Mouse (Mus musculus): ENCODE data around the gene Slc6a6.

Gene Slc6a6

GRCm38 (mm10) chr6:91703459-91703858 lies 19.6 kb downstream of the Slc6a6 start:
- DNase-seq (ENCODE audit: low spot score), result no peak

DNA sequence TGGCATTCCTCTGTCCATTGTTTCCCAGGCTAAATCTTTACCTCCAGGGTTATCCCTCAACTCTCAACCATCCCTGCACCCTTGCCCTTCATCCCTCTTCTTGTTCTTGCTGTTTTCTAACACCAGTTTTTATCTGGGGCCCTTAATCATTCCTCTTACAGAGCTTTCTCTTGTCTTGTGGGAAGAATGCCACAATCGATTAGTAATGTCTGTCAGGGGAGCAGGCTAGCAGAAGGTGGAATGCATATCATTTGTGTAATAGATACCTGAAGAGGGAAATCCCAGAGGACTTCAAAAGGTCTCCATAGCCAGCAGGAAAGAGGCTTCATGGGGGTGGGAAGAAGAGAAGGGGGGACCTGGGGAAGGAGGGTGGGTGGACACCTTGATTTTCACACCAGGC lies 20.6 kb downstream of the Slc6a6 start:
- DNase-seq (ENCODE audit: low spot score), result no peak

- DNase-seq (ENCODE audit: low spot score), result no peak
Measured at GRCm38 (mm10) chr6:91705651-91706050, 21.8 kb downstream of the Slc6a6 start.

GRCm38 (mm10) chr6:91706072-91706776 lies 22.4 kb downstream of the Slc6a6 start:
- peak; percentile 46 for DNase-seq (ENCODE audit: low spot score)

DNA sequence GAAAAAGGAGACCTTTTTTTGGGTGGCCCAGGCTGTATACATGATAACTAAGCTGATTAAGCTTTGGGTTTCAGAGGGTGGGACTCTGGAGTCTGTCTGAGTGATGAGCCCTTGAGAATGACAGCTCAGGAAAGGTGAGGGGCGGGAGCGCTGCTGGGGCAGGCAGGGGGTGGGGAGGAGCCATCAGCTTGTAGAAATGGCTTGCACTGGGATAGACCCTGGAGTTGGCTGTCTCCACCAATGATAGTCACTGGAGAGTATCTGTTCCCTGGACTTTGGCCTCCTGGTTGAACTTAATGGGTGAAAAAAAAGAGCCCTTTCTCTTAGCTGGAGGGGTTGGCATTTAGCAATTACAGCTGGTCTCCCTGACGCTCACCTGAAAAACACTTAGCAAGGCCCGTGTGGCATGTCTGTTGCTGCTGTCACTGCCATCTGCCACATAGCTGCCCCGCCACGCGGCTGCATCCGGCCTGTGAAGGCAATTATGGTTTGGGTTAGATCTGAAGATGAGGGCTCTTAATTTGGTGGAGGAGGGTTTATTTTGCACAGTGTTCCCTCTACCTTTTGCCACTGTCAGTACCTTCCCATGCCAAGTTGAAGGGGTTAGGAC lies 23.5 kb downstream of the Slc6a6 start:
- peak; percentile 20 for DNase-seq (ENCODE audit: low spot score)

DNA sequence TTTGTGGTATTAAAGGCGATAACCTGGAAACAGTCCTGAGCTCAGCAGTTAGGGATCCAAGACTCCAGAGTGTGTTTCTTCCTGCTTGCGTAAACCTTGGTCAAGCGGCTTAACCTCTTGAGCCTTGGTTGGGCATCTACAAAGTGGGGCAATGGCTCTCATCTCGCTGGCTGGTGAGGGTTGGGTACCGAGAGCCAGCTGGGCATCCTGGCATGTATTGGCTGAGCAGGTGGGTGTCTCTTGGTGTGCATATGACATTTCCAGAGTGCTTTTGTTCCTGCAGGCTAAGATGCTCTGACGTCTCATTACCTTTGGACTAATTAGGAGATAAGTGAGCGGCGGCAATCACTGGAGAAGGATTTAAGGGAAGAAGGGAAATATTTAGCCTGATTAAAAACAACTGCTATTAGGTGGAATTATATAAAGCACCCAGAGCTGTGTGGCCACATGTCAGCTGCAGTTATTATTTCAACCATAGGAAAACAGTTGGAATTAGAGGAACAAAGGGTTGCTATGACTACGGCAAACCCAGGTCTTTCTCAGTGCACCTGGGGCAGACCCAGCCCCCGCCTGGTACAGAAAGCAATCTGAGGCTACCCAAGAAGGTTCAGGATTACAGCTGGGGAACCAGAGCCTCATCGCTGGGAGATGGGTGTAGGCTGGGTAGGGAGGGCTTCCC lies 24.2 kb downstream of the Slc6a6 start:
- DNase-seq (ENCODE audit: low spot score), result no peak

DNA sequence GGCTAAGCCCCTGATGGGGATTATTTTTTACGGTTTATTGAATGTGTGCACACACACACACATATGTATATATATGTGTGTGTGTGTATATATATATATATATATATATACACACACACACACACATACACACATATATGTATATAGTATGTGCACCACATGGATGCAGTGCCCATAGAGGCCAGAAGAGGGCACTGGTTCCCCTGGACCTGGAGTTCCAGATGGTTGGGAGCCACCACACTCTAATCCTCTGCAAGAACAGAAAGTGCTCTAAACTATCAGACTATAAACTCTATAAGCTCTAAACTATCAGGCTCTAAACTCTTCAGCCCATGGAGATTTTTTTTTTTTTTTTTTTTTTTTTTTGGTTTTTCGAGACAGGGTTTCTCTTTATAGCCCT lies 25.1 kb downstream of the Slc6a6 start:
- no peak for DNase-seq (ENCODE audit: low spot score)

DNA sequence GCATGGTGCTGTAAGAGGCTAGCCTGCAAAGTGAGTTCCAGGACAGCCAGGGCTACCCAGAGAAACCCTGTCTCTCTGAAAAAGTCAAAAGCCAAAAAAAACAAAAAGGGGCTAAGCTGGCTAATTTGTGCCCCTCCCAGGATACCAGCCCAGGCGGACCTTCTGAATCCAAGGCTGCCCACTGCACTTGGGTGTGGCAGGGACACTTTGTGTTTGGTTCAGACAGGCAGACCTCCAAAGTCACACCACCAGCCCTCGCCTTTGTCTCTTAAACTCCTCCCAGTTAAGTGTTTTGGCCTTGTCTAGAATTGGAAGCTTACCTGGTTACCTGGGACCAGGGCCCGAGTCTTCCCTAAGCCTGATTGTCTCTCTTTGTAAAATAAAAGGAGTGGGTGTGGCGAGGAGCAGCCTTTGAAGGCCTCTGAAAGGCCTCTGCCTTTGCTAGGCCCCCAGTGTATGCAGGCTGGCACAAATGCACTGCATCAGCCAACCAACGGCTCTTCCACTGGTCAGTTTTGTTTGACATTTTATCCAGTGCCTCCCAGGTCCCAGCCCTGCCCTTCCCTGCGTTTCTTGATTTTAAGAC lies 26.6 kb downstream of the Slc6a6 start:
- DNase-seq (ENCODE audit: low spot score), result no peak

- no peak for DNase-seq (ENCODE audit: low spot score)
Measured at GRCm38 (mm10) chr6:91712097-91712854, 28.4 kb downstream of the Slc6a6 start.

DNA sequence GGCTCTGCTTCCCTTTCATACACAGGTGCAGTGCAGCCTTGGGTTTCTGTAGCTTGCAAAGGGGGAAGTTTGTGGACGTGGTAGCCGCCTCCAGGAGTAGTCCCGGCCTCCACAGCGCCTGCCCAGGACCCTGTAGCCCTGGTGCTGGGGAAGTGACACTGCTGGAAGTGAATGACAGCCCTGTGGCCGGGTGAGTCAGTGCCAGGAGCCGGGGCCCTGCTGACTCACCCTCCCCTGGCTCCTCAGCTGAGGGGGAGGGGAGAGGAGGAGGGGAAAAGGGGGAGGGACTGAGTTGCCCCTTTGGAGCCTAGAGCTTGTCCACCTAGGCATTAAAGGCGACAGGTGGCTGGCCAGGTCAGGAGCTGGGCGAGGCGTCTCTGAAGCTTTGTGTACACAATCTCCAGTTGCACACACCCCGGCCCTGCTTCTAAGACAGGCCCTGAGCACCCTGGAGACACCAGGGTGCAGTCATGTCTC lies 29.0 kb downstream of the Slc6a6 start:
- DNase-seq (ENCODE audit: low spot score), result no peak

- DNase-seq (ENCODE audit: low spot score), result no peak
Measured at GRCm38 (mm10) chr6:91713370-91713896, 29.6 kb downstream of the Slc6a6 start.

- no peak for DNase-seq (ENCODE audit: low spot score)
Measured at GRCm38 (mm10) chr6:91715023-91715422, 31.2 kb downstream of the Slc6a6 start.

DNA sequence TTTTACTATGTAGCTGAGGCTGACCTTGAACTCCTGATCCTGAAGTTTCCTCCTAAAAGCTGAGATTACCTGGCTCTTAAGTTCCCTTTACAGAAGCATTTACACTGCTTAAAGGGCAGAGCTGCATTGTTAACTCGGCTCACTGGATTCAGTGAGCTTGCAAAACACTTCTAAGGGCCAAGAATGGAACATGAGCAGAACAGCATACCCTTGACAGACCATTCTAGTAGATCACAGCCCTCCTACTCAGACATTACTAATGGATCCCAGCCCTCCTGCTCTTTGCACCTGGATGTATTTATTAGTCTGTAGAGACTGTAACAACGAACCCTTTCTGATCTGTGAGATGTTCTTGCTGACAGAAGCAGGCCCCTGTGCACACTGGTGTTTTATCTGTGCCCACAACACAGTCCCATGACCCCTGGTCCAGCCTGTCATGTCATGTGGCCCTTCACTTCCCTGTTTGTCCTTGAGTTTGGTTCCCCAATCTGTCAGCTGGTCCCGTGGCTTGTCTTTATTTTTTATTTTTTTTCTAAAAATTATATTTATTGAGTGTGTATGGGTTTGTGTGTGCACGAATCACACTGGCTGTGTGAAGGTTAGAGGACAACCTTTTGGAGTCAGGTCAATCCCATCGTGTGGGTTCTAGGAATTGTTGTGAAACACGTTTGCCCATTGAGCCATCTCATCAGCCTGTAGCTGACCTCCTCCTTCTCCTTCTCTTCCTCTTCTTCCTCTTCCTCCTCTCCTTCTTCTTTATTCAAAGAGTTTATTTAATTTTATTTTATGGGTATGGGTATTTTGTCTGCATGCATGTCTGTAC lies 32.3 kb downstream of the Slc6a6 start:
- no peak for DNase-seq (ENCODE audit: low spot score)

DNA sequence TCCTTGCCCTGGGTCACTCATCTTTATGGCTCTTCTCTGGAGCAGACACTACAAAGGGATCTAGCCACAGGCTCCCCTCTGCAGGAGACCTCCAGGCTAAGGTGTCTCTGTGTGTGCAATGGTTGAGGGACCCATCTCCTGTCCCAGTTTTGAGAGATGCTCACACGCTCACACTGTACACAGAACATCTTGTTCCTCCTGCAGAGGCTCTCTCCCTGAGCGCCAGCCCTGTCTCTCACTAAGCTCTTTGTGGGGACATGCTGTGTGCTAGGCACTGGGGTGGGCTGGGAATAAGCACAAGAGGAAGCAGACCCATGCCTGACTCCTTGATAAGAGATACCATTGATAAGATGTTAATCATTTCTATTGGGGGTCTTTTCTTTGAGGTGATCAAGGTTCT lies 34.2 kb downstream of the Slc6a6 start:
- DNase-seq (ENCODE audit: low spot score), result no peak

- DNase-seq (ENCODE audit: low spot score), result no peak
Measured at GRCm38 (mm10) chr6:91718603-91719002, 34.8 kb downstream of the Slc6a6 start.

- DNase-seq (ENCODE audit: low spot score), result no peak
Measured at GRCm38 (mm10) chr6:91719042-91719747, 35.3 kb downstream of the Slc6a6 start.

GRCm38 (mm10) chr6:91719865-91720533 lies 36.1 kb downstream of the Slc6a6 start:
- DNase-seq (ENCODE audit: low spot score), result no peak

GRCm38 (mm10) chr6:91720588-91721214 lies 36.8 kb downstream of the Slc6a6 start:
- no peak for DNase-seq (ENCODE audit: low spot score)

- DNase-seq (ENCODE audit: low spot score), result no peak
Measured at GRCm38 (mm10) chr6:91721215-91721701, 37.4 kb downstream of the Slc6a6 start.
